Mouse (Mus musculus) forebrain, embryonic 15.5 days (tissue): ENCODE results near the gene Vmn1r159. TPM values are rescaled to one million over a fixed set of nuclear protein-coding genes. Genes with fewer than 3 reads are reported as not detected.
"Not testable (repeated sequence)": the region's sequence is repeated elsewhere in the genome, so short reads cannot be mapped to it uniquely, and the experiment has no call there.

ENCODE experiments used
- ATAC-seq: fragments of 200-750 bp; cut with Nextera tagmentation; replicated peaks from 2 replicates; pipeline ENCODE4 v1.8.0; 2017; ENCODE audit warnings: mild to moderate bottlenecking, moderate TSS enrichment, moderate library complexity
- H3K27ac ChIP-seq: fragments of 300-500 bp; sonication (generic); replicated peaks from 2 replicates; pipeline ENCODE4 v1.5.1; 2015; ENCODE audit warnings: mild to moderate bottlenecking, inconsistent platforms
- H3K27me3 ChIP-seq: fragments of 300-500 bp; sonication (generic); 2 replicates; pipeline ENCODE4 v1.6.1; 2015; ENCODE audit warnings: inconsistent platforms
- H3K36me3 ChIP-seq: fragments of 300-500 bp; sonication (generic); 2 replicates; pipeline ENCODE4 v1.6.1; 2015; ENCODE audit warnings: mild to moderate bottlenecking, inconsistent platforms
- H3K4me1 ChIP-seq: fragments of 300-500 bp; sonication (generic); 2 replicates; pipeline ENCODE4 v1.6.1; 2015; ENCODE audit warnings: inconsistent platforms
- H3K4me2 ChIP-seq: fragments of 300-500 bp; sonication (generic); replicated peaks from 2 replicates; pipeline ENCODE4 v1.6.1; 2015; ENCODE audit warnings: mild to moderate bottlenecking, inconsistent platforms
- H3K4me3 ChIP-seq: fragments of 300-500 bp; sonication (generic); 2 replicates; pipeline ENCODE4 v1.5.1; 2015; ENCODE audit warnings: mild to moderate bottlenecking, inconsistent platforms
- H3K9ac ChIP-seq: fragments of 300-500 bp; sonication (generic); replicated peaks from 2 replicates; pipeline ENCODE4 v1.6.1; 2015; ENCODE audit warnings: mild to moderate bottlenecking, inconsistent platforms
- H3K9me3 ChIP-seq: fragments of 300-500 bp; sonication (generic); 2 replicates; pipeline ENCODE4 v1.6.1; 2016; ENCODE audit warnings: inconsistent platforms
- WGBS: fragments of 180-500 bp; shearing (Covaris S2); methylation state at CpG from one replicate; pipeline ENCODE4 v1.1.7; 2015; ENCODE audit warnings: mixed read lengths; 5-methylcytosine and 5-hydroxymethylcytosine counted together
- polyA plus RNA-seq: library from polyadenylated mRNA; unstranded; fragments of >200 nt; fragmentation: Nextera tagmentation; extraction: Ambion mirVana; gene quantifications from 2 replicates; pipeline ENCODE4 v1.2.1, GENCODE M21; 2015

Vmn1r159 gene
- not detected in 2 replicates for polyA plus RNA-seq

DNA sequence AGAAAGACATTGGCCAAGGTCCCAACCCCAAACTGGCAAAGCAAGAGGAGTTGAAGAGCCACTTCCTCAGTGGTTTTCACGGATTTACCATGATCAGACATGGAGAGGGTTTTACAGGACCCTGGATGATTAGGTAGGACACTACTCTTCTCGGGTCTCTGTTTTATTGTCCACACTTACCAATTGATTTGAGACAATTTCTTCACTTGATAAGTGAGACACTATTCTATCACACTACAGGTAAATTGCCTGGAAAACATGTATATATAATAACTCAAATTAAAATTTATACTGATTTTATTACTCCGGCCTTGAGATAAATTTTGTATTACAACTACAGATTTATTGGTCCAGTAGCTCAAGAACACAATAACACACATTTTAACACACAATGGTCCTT, at the start of gene Vmn1r159:
Gene Vmn1r159, minus strand, starts transcription at position 101 of the 400 bp plus-strand sequence.
- WGBS, result 58% methylated on average over 3 of the region's 3 CpGs
- H3K27me3 ChIP-seq, H3K4me3 ChIP-seq, H3K36me3 ChIP-seq, ATAC-seq, H3K27ac ChIP-seq, H3K4me2 ChIP-seq, H3K9ac ChIP-seq, H3K4me1 ChIP-seq, H3K9me3 ChIP-seq: not testable (repeated sequence)

DNA sequence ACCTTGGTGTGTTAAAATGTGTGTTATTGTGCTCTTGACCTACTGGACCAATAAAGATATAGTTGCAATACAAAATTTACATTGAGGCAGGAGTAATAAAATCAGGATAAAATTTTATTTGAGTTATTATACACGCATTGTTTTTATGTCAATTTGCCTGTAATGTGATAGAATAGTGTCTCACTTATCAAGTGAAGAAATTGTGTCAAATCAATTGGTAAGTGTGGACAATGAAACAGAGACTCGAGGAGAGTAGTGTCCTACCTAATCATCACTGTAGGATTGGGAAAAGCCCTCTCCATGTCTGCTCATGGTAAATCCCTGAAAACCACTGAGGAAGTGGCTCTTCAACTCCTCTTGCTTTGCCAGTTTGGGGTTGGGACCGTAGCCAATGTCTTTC, 27.5 kb upstream of the Vmn1r159 start, which contains the start of gene Vmn1r160:
Gene Vmn1r160, plus strand, starts transcription at position 301 of the 400 bp plus-strand sequence.
- not testable (repeated sequence) for H3K36me3 ChIP-seq, ATAC-seq, H3K27me3 ChIP-seq, H3K9ac ChIP-seq, H3K4me2 ChIP-seq, H3K4me1 ChIP-seq, H3K9me3 ChIP-seq, H3K27ac ChIP-seq, H3K4me3 ChIP-seq
- WGBS, result 53% methylated on average over 1 of the region's 3 CpGs

Other genes with a start within 250 kb of the Vmn1r159 start
- not detected in 2 replicates for gene Vmn1r155, start 185.6 kb downstream of the Vmn1r159 start, polyA plus RNA-seq
- not detected in 2 replicates for gene Gm8693, start 151.3 kb downstream of the Vmn1r159 start, polyA plus RNA-seq
- gene Gm4567, start 123.9 kb downstream of the Vmn1r159 start, polyA plus RNA-seq, result not detected in 2 replicates
- gene Vmn1r157, start 81.9 kb downstream of the Vmn1r159 start, polyA plus RNA-seq, result not detected in 2 replicates
- not detected in 2 replicates for gene Vmn1r158, start 52.8 kb downstream of the Vmn1r159 start, polyA plus RNA-seq
- not detected in 2 replicates for gene Vmn1r160, start 27.6 kb upstream of the Vmn1r159 start, polyA plus RNA-seq
- not detected in 2 replicates for gene Gm4214, start 141.1 kb upstream of the Vmn1r159 start, polyA plus RNA-seq
- not detected in 2 replicates for gene Gm4216, start 176.3 kb upstream of the Vmn1r159 start, polyA plus RNA-seq
- gene Vmn1r163, start 211.9 kb upstream of the Vmn1r159 start, polyA plus RNA-seq, result not detected in 2 replicates
- gene Gm8720, start 223.9 kb upstream of the Vmn1r159 start, polyA plus RNA-seq, result not detected in 2 replicates